Mouse (Mus musculus): ENCODE data around the gene Cbarp. TPM values are rescaled to one million over a fixed set of nuclear protein-coding genes. Genes with fewer than 3 reads are reported as not detected.
A peak's percentile ranks its signal among the peaks of the same experiment; 100 is the strongest.
"Not testable (repeated sequence)": the region's sequence is repeated elsewhere in the genome, so short reads cannot be mapped to it uniquely, and the experiment has no call there.

Cbarp gene
- total RNA-seq, 1 experiment from 2014 or later, result 0.29 TPM

DNA sequence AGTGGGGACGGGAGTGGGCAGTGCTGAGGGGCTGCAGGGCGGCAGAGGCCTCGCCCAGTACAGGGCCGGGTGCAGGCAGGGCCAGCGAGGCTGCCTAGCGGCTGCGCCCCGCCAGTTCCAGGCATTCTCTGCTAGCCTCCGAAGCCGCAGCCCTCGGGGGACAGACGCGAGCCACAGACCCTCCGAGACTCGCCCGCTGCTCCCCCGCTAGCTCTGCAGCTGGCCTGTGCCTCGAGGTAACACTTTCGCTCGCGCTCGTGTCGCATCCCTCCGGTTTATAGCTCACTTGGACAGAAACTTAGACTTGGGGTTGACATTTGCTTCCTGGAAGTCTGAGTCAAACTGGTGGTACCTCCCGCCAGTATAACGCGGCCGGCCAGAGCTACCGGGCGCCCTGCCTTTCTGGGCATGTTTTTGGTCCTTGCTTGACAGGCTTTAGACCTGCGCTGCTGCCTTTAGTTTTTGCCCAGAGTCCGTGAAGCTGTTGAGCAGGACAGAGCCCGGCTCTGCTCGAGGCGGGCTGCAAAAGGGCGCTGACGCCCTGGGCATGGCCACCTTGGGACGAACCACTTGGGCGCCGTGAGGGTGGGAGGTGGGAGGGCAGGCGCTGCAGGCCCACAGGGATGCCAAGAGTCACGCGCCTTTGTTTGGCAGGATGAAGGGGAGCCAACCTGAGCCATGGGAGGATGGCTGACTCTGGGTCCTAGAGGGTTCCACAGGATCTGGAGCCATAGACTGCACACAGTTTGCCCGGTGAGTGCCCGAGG, 31.3 kb upstream of the Cbarp start:
- ATAC-seq (replicated peaks; ENCODE audit: insufficient number of reproducible peaks, low FRiP score, low TSS enrichment, poor library complexity, severe bottlenecking), result no peak

- no peak for ATAC-seq (replicated peaks; ENCODE audit: insufficient number of reproducible peaks, low FRiP score, low TSS enrichment, poor library complexity, severe bottlenecking)
Measured at GRCm38 (mm10) chr10:80171252-80171651, 30.6 kb upstream of the Cbarp start.

GRCm38 (mm10) chr10:80170601-80171021, 30.0 kb upstream of the Cbarp start:
- ATAC-seq (replicated peaks; ENCODE audit: insufficient number of reproducible peaks, low FRiP score, low TSS enrichment, poor library complexity, severe bottlenecking), result no peak

GRCm38 (mm10) chr10:80170052-80170451, 29.4 kb upstream of the Cbarp start:
- ATAC-seq (replicated peaks; ENCODE audit: insufficient number of reproducible peaks, low FRiP score, low TSS enrichment, poor library complexity, severe bottlenecking), result no peak

DNA sequence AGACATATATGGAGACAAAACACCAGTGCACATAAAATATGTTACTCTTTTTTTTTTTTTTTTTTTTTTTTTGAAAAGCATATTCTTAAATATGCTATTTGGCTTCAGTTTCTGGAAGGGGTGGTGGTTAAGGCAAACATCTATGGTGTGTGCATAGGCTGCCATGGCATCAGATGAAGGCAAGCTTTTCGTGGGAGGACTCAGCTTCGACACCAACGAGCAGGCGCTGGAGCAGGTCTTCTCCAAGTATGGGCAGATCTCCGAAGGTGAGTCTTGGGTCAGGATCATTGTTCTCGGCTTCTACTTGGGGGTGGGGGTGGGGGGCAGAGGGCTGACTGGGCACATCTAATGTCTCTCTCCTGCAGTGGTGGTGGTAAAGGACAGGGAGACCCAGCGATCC, 29.0 kb upstream of the Cbarp start:
- ATAC-seq (replicated peaks; ENCODE audit: insufficient number of reproducible peaks, low FRiP score, low TSS enrichment, poor library complexity, severe bottlenecking), result no peak

- no peak for ATAC-seq (replicated peaks; ENCODE audit: insufficient number of reproducible peaks, low FRiP score, low TSS enrichment, poor library complexity, severe bottlenecking)
Measured at GRCm38 (mm10) chr10:80169070-80169469, 28.4 kb upstream of the Cbarp start.

- ATAC-seq (replicated peaks; ENCODE audit: insufficient number of reproducible peaks, low FRiP score, low TSS enrichment, poor library complexity, severe bottlenecking), result peak; percentile 3; the same call in 1 of the 2 replicates
Measured at GRCm38 (mm10) chr10:80168038-80168661, 27.5 kb upstream of the Cbarp start.

- peak; percentile 63 for ATAC-seq (replicated peaks; ENCODE audit: insufficient number of reproducible peaks, low FRiP score, low TSS enrichment, poor library complexity, severe bottlenecking)
Measured at GRCm38 (mm10) chr10:80167460-80168037, 26.9 kb upstream of the Cbarp start.

GRCm38 (mm10) chr10:80166136-80166535, 25.5 kb upstream of the Cbarp start:
- not testable (repeated sequence) for ATAC-seq (replicated peaks; ENCODE audit: insufficient number of reproducible peaks, low FRiP score, low TSS enrichment, poor library complexity, severe bottlenecking)

GRCm38 (mm10) chr10:80165392-80166128, 24.9 kb upstream of the Cbarp start, which contains the start of gene Cirbp:
Gene Cirbp, plus strand, starts transcription at chr10:80165985.
- ATAC-seq (replicated peaks; ENCODE audit: insufficient number of reproducible peaks, low FRiP score, low TSS enrichment, poor library complexity, severe bottlenecking), result no peak

GRCm38 (mm10) chr10:80164998-80165344, 24.3 kb upstream of the Cbarp start:
- peak; percentile 54 for ATAC-seq (replicated peaks; ENCODE audit: insufficient number of reproducible peaks, low FRiP score, low TSS enrichment, poor library complexity, severe bottlenecking)

DNA sequence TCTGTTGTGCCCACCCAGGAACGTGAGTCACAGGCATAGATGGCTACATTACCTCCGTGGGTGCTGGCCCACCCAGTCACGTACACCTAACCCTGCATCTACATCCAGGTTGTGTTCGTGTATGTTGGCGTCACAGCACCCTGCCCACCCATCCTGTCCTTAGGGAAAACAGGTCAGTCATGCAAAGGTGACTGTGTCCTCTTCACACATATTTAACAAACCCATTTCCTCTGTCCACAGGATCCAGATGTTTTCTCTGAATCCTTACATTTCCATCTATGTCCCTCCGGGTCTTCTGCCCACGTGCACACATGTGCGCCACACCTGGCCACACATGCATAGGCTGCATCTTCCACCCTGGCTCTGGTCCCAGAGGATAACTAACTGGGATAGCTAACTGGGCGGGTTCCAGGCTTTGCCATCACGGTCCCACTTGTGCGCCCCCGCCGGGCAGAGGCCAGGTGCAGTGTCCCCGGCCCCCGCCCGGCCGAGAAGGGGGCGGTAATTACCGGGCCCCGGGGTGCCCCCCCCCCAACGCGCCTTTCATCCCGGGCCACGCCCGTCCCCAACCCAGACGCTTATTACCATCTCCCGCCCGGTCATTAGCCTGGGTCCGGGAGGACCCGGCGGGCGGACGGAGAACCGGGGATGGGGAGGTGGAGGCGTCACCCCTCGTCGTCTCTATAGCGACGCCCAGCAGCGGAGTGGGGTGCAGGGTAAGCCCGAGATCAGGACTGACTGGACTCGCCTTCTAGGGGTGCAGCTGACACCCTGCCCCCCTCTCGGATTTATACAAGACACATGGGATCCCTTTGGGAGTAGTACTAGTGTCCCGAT, 23.7 kb upstream of the Cbarp start:
- ATAC-seq (replicated peaks; ENCODE audit: insufficient number of reproducible peaks, low FRiP score, low TSS enrichment, poor library complexity, severe bottlenecking), result no peak

DNA sequence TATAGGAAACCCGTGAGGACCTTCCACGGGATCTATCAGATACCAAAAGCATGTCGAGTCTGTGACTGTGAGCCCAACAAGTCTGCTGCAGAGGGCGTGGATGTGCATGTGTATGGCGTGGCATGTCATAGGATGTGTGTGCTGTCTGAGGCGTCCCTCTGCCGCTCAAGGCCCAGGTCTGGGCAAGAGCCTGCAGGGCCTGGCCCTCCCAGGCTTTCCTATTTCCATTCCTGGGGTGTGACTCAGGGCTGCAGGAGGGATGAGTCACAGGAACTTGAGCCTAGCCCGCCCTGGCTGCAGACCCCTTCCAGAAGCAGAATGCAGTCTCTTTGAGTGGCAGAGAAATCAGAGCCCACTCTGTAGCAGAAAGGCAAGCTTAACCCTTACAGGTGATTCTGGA, 23.1 kb upstream of the Cbarp start:
- ATAC-seq (replicated peaks; ENCODE audit: insufficient number of reproducible peaks, low FRiP score, low TSS enrichment, poor library complexity, severe bottlenecking), result no peak

GRCm38 (mm10) chr10:80162716-80163299, 22.2 kb upstream of the Cbarp start:
- ATAC-seq (replicated peaks; ENCODE audit: insufficient number of reproducible peaks, low FRiP score, low TSS enrichment, poor library complexity, severe bottlenecking), result no peak

- ATAC-seq (replicated peaks; ENCODE audit: insufficient number of reproducible peaks, low FRiP score, low TSS enrichment, poor library complexity, severe bottlenecking), result no peak
Measured at GRCm38 (mm10) chr10:80162243-80162608, 21.6 kb upstream of the Cbarp start.

DNA sequence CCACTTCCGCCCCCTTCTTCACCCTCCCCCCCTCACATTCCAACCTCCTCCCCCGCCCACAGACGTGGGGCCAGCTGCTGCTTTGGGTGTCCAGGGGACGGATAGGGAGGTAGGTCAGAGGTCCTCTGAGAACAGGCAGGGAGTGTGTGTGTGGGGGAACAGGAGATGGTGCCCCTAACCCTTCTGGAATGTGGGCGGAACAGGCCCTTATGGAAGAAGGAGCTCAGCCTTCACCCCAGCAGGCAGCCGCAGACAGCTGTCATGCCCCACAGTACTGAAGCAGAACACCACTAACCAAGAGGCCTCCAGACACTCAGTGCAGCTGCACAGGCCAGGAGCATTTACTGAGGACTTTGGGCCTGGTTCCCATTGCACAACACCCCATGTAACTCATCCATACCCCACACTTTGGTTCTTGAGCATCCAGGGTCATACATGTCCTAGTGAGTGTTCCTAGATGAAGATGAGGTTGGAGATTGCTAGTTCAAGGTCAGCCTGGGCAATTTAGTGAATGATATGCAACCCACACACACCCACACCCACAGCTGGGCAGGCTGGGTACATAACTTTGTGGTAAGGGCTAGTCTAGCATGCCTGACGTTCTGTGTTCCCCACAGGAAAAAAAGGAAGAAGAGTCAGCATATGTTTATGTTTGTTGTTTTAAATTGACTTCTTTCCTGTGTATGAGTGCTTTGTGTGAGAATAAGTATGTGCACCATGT, 21.0 kb upstream of the Cbarp start:
- ATAC-seq (replicated peaks; ENCODE audit: insufficient number of reproducible peaks, low FRiP score, low TSS enrichment, poor library complexity, severe bottlenecking), result no peak

DNA sequence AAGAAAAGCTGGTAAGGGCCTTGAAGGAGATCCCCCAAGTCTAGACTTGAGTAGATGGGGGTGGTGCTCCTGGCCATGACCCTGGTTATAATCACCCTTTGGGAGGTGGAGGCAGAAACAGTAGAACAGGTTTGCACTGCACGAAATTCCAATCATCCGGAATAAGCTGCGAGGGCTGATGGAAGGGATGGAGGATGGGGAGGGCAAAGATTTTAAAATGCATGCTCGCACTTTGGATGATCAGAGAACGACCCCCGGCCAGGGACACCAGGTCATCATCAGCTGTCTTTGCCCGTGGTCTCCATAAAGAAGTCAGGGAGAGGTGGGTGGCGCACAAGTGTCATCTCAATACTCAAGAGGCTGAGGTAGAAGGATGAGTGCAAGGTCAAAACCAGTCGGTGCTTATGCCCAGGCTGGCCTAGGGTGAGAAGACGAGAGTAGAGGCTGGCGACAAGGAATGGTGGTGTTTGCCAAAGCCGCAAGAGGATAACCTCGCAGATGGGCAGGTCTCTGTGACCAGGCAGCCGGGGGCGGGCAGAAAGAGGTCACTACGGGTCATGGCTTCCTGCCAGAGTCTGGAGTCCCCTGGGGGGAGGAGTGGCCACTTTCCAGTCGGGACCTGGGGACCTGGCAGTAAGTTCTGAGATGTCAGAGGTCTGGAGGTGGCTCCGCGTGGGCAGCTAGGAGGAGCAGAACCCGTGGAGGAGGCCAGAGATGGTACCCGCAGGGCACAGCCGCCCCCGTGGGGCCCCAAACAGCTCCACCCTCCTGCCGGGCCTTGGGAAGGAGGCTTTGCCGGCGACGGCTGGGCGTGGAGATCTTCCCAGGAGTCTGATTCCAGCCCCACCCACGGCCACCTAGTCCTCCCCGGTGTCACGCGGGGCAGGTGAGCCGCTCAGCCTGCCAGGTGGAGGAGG, 20.1 kb upstream of the Cbarp start:
- ATAC-seq (replicated peaks; ENCODE audit: insufficient number of reproducible peaks, low FRiP score, low TSS enrichment, poor library complexity, severe bottlenecking), result 0 out of 2 replicates have a peak, but pooled peaks have one; percentile 6
